In the genomic region with DNA sequence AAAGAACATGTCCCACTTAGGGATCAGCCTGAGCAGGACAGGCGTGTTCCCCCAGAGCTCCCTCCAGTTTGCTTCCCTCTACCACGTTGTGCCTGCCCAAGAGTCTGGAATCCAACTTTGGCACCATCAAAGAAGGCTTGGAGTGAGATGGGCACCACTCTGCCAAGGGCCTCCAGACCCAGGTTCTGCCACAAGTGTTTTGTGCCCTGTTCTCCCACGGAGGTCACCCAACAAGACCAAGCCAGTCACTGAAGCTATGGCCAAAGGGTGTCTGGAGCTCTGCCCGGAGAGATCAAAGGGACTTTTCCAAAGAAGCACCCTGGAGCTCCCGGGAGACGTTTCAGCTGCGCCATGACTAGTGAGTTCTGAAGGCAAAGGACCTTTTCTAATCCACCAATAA, we compare ENCODE assay signal across 9 mouse cellular contexts. TPM values are rescaled to one million over a fixed set of nuclear protein-coding genes. Genes with fewer than 3 reads are reported as not detected.
DNase-seq lines count a peak whose midpoint lies in the region; ATAC-seq and TF ChIP-seq lines count a peak whose summit lies in the region.
"Had no signal": no experiment of that assay in that cellular context is flagged by ENCODE, and none has a peak within 500 bp of the region (broad histone marks: within the 10 kb centered on the region; RNA-seq: fewer than 3 reads in every experiment).

No protein-coding gene starts in this region.

- no peak overlapping the region for H3K27ac ChIP-seq in lung, postnatal 0 days (ENCODE audit: low read length)
- peak overlapping the region; percentile 69 for H3K27ac ChIP-seq in layer of hippocampus, adult 2 months
- no peak overlapping the region for H3K27ac ChIP-seq in hindbrain, embryonic 14.5 days
- H3K27ac ChIP-seq: liver, embryonic 15.5 days had no signal

- TF ChIP-seq EP300 in lung, postnatal 0 days (IDR thresholded peaks at IDR 0.05): no peak

- no peaks in the 10 kb centered on the region; the same call in 1 of the 2 replicates for H3K4me1 ChIP-seq in lung, postnatal 0 days (ENCODE audit: insufficient read depth, low read depth, low read length)
- H3K4me1 ChIP-seq in hindbrain, embryonic 14.5 days (replicated peaks; ENCODE audit: control insufficient read depth, insufficient read depth, low read length): 0 out of 2 replicates have a peak, but pooled peaks cover 12% of the 10 kb centered on the region

- 76% methylated on average over 7 of the region's 7 CpGs for WGBS in lung, postnatal 0 days
- WGBS in hindbrain, embryonic 14.5 days: 72% methylated on average over 7 of the region's 7 CpGs

- peak; percentile 7 to 9 for DNase-seq in cerebellum, adult 18-20 months
- no peak for DNase-seq in cerebellum, adult 11 months
- peak; percentile 14 for DNase-seq in lung, adult 18-20 months
- DNase-seq in lung, postnatal 0 days (ENCODE audit: low spot score): no peak
- DNase-seq in layer of hippocampus, adult 2 months (ENCODE audit: low spot score in 2 of 2): peak; percentile 55 to 76
- DNase-seq in right cerebral cortex, postnatal 25 days: peak; percentile 36
- DNase-seq in hindbrain, embryonic 14.5 days (ENCODE audit: low spot score): no peak

- no peaks in the 10 kb centered on the region for H3K9me3 ChIP-seq in lung, postnatal 0 days (ENCODE audit: low read length)
- H3K9me3 ChIP-seq in hindbrain, embryonic 14.5 days (ENCODE audit: control insufficient read depth, low read length): no peaks in the 10 kb centered on the region
- H3K9me3 ChIP-seq: liver, embryonic 15.5 days had no signal

- H3K4me3 ChIP-seq in lung, postnatal 0 days (ENCODE audit: low read depth, low read length): no peak overlapping the region
- no peak overlapping the region for H3K4me3 ChIP-seq in layer of hippocampus, adult 2 months
- H3K4me3 ChIP-seq in hindbrain, embryonic 14.5 days (replicated peaks; ENCODE audit: low read length): no peak overlapping the region
- H3K4me3 ChIP-seq: liver, embryonic 15.5 days had no signal

- H3K27me3 ChIP-seq in lung, postnatal 0 days (replicated peaks; ENCODE audit: insufficient read depth, low read length): no peaks in the 10 kb centered on the region
- H3K27me3 ChIP-seq in hindbrain, embryonic 14.5 days (ENCODE audit: control insufficient read depth, insufficient read depth, low read length): no peaks in the 10 kb centered on the region
- H3K27me3 ChIP-seq: liver, embryonic 15.5 days had no signal

- no peak overlapping the region for H3K9ac ChIP-seq in lung, postnatal 0 days (replicated peaks; ENCODE audit: low read depth)
- H3K9ac ChIP-seq in hindbrain, embryonic 14.5 days: no peak overlapping the region
- H3K9ac ChIP-seq: liver, embryonic 15.5 days had no signal

- no peaks in the 10 kb centered on the region for H3K36me3 ChIP-seq in lung, postnatal 0 days (ENCODE audit: insufficient read depth, low read length)
- no peaks in the 10 kb centered on the region for H3K36me3 ChIP-seq in hindbrain, embryonic 14.5 days (replicated peaks; ENCODE audit: control insufficient read depth, insufficient read depth)
- H3K36me3 ChIP-seq: liver, embryonic 15.5 days had no signal

- no peak for TF ChIP-seq CTCF in lung, postnatal 0 days (IDR thresholded peaks at IDR 0.05)
- no peak for TF ChIP-seq CTCF in layer of hippocampus, adult 2 months (conservative IDR thresholded peaks at IDR 0.05)

- no peak for ATAC-seq in lung, postnatal 0 days
- no peak for ATAC-seq in hindbrain, embryonic 14.5 days (ENCODE audit: low FRiP score)
- ATAC-seq in erythroblast, adult 5-6 weeks (replicated peaks; ENCODE audit: low FRiP score, poor library complexity, severe bottlenecking): no peak

- no peak overlapping the region for H3K4me2 ChIP-seq in lung, postnatal 0 days (replicated peaks; ENCODE audit: low read depth, low read length)
- H3K4me2 ChIP-seq in hindbrain, embryonic 14.5 days (replicated peaks): no peak overlapping the region
- H3K4me2 ChIP-seq: liver, embryonic 15.5 days had no signal

RNA-seq across cellular contexts. Expression of a gene that starts 42.6 kb away (rescaled TPM):
- 26.3 and 28.1 TPM in 2 replicates for polyA plus RNA-seq in lung, postnatal 0 days (2015; fragmentation: Nextera tagmentation; extraction: Ambion mirVana)
- 10 to 100 TPM; 79.8 to 80.8 TPM for total RNA-seq in layer of hippocampus, adult 2 months (2021)
- 86.7 and 94.5 TPM in 2 replicates for polyA plus RNA-seq in hindbrain, embryonic 14.5 days (2014; fragmentation: Nextera tagmentation; extraction: Ambion mirVana)
- total RNA-seq in erythroblast, adult 5-6 weeks (2015; ENCODE audit: low replicate concordance): 251 and 274 TPM in 2 replicates
- 546 and 697 TPM in 2 replicates for total RNA-seq in erythroblast, adult 5-6 weeks (2017; ENCODE audit: low replicate concordance)

Comparison
In these comparisons a context has a peak if more than half of its experiments do, and no peak if none do; other contexts are left out.
1. DNase-seq: peak in cerebellum, adult 18-20 months (2 of 2), lung, adult 18-20 months (2 of 2), layer of hippocampus, adult 2 months (2 of 2) and right cerebral cortex, postnatal 25 days (single experiment); none in cerebellum, adult 11 months (single experiment), lung, postnatal 0 days (single experiment) and hindbrain, embryonic 14.5 days (single experiment).